In the genomic region with DNA sequence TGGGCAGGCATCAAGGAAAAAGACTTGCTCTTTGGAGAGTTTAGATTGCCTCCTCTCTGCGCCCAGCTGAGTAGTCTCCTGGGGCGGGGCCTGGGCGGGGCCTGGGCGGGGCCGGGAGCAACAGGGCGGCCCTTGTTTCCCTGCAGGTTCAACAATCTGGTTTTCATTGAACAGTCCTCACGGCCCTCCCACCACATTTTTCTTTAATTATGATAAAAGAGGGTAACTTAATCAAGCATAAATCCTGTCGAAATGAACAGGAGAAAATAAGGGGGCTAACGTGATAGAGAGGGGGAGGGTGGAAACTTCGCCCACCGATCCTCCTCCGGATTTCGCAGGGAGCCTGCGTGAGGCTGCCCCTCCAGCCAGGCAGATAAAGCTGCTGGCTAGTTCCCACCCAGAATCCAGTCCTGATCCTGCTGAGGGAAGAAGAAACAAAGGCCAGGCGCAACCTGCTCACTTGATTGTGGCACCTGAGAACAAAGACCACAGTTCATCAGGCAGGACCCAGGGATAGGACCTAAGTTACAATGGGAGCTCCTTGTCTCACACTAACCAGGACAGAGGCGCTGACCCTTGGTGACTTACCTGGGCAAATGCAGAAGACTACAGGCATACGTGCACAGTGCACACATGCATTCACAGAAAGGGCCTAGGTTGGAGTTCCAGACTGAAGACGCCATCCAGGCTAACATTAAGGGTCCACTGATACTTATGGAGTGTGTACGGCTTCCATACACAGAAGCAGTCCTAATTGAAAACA, we compare ENCODE assay signal across 8 mouse cellular contexts.
DNase-seq lines count a peak whose midpoint lies in the region; ATAC-seq and TF ChIP-seq lines count a peak whose summit lies in the region.

No protein-coding gene starts in this region.

- TF ChIP-seq POLR2A in ES-Bruce4 (IDR thresholded peaks at IDR 0.05; ENCODE audit: insufficient read depth, low read length), result no peak

- 0 out of 2 replicates have a peak overlapping the region, but pooled peaks have one; percentile 43 for H3K9ac ChIP-seq in ES-Bruce4 (ENCODE audit: low read depth, poor library complexity, severe bottlenecking)
- H3K9ac ChIP-seq in forebrain, embryonic 15.5 days (replicated peaks), result 0 out of 2 replicates have a peak overlapping the region, but pooled peaks have one; percentile 26
- H3K9ac ChIP-seq in liver, postnatal 0 days (replicated peaks), result no peak overlapping the region

- H3K4me1 ChIP-seq in ES-Bruce4 (ENCODE audit: control insufficient read depth, insufficient read depth, low read length), result peaks cover 2% of the 10 kb centered on the region
- peaks cover 19% of the 10 kb centered on the region for H3K4me1 ChIP-seq in forebrain, embryonic 15.5 days
- no peaks in the 10 kb centered on the region for H3K4me1 ChIP-seq in liver, postnatal 0 days (ENCODE audit: insufficient read depth)

- peak overlapping the region; percentile 36; the same call in 1 of the 2 replicates for H3K4me3 ChIP-seq in ES-Bruce4 (ENCODE audit: low read depth, low read length)
- H3K4me3 ChIP-seq in forebrain, embryonic 15.5 days, result peak overlapping the region; percentile 31
- H3K4me3 ChIP-seq in liver, postnatal 0 days (ENCODE audit: low read depth, low read length), result no peak overlapping the region

- H3K27ac ChIP-seq in ES-Bruce4 (ENCODE audit: insufficient read depth, low read length), result peak overlapping the region; percentile 66
- 0 out of 2 replicates have a peak overlapping the region, but pooled peaks have one; percentile 14 for H3K27ac ChIP-seq in forebrain, embryonic 15.5 days (replicated peaks)
- no peak overlapping the region for H3K27ac ChIP-seq in liver, postnatal 0 days (ENCODE audit: low read depth)

- no peaks in the 10 kb centered on the region for H3K27me3 ChIP-seq in ES-Bruce4 (ENCODE audit: control insufficient read depth, insufficient read depth, low read length, poor library complexity, severe bottlenecking)
- no peaks in the 10 kb centered on the region for H3K27me3 ChIP-seq in forebrain, embryonic 15.5 days
- H3K27me3 ChIP-seq in liver, postnatal 0 days (ENCODE audit: insufficient read depth, low read length), result no peaks in the 10 kb centered on the region

- no peak for TF ChIP-seq EP300 in ES-Bruce4 (IDR thresholded peaks at IDR 0.05; ENCODE audit: insufficient read depth, low read depth, low read length)
- no peak for TF ChIP-seq EP300 in liver, postnatal 0 days (IDR thresholded peaks at IDR 0.05; ENCODE audit: low read depth)

- H3K9me3 ChIP-seq in ES-Bruce4 (replicated peaks; ENCODE audit: control insufficient read depth, insufficient read depth, low read length, poor library complexity, severe bottlenecking), result no peaks in the 10 kb centered on the region
- H3K9me3 ChIP-seq in forebrain, embryonic 15.5 days, result no peaks in the 10 kb centered on the region
- H3K9me3 ChIP-seq in liver, postnatal 0 days (ENCODE audit: low read length), result no peaks in the 10 kb centered on the region

- no peak for TF ChIP-seq CTCF in ES-Bruce4 (IDR thresholded peaks at IDR 0.05; ENCODE audit: low read depth, low read length)
- TF ChIP-seq CTCF in liver, postnatal 0 days (IDR thresholded peaks at IDR 0.05; ENCODE audit: low read depth), result no peak

- peak; percentile 81 for ATAC-seq in forebrain, embryonic 15.5 days (replicated peaks)
- no peak for ATAC-seq in liver, postnatal 0 days

- peak overlapping the region; percentile 41 for H3K4me2 ChIP-seq in forebrain, embryonic 15.5 days (replicated peaks)
- 0 out of 2 replicates have a peak overlapping the region, but pooled peaks have one; percentile 11 for H3K4me2 ChIP-seq in liver, postnatal 0 days (ENCODE audit: low read depth, low read length)

- 7% methylated on average over 19 of the region's 19 CpGs for WGBS in forebrain, embryonic 15.5 days
- WGBS in liver, postnatal 0 days (ENCODE audit: insufficient replicate concordance), result 19% methylated on average over 19 of the region's 19 CpGs

- peak; percentile 51 for DNase-seq in adrenal gland, postnatal 14 days
- no peak for DNase-seq in adrenal gland, adult 18-20 months (ENCODE audit: low spot score in 2 of 2)
- peak; percentile 64 for DNase-seq in liver, postnatal 0 days
- DNase-seq in thymus, postnatal 4 days, result no peak
- DNase-seq in right cerebral cortex, postnatal 14 days, result no peak
- no peak for DNase-seq in right cerebral cortex, postnatal 10 days (ENCODE audit: low spot score in 2 of 2)

- no peaks in the 10 kb centered on the region for H3K36me3 ChIP-seq in ES-Bruce4 (ENCODE audit: control insufficient read depth, insufficient read depth, low read length, poor library complexity, severe bottlenecking)
- no peaks in the 10 kb centered on the region for H3K36me3 ChIP-seq in forebrain, embryonic 15.5 days
- H3K36me3 ChIP-seq in liver, postnatal 0 days (replicated peaks; ENCODE audit: insufficient read depth, low read length), result no peaks in the 10 kb centered on the region

Comparison
In these comparisons a context has a peak if more than half of its experiments do, and no peak if none do; other contexts are left out.
1. DNase-seq: peak in adrenal gland, postnatal 14 days (single experiment) and liver, postnatal 0 days (single experiment); none in adrenal gland, adult 18-20 months (0 of 2), thymus, postnatal 4 days (single experiment), right cerebral cortex, postnatal 14 days (single experiment) and right cerebral cortex, postnatal 10 days (0 of 2).